Mouse (Mus musculus): ENCODE results near the gene Cep57l1.

- no peak for TF ChIP-seq TAL1 (IDR thresholded peaks at IDR 0.05; ENCODE audit: low read length)
- TF ChIP-seq ELF1 (IDR thresholded peaks at IDR 0.05; ENCODE audit: low read depth, low read length), result no peak
- no peak for TF ChIP-seq POLR2A (IDR thresholded peaks at IDR 0.05; ENCODE audit: control insufficient read depth in 1 of 2, insufficient read depth in 1 of 2, low read depth in 1 of 2, low read length in 2 of 2, poor library complexity in 1 of 2)
Observed at GRCm38 (mm10) chr10:41731932-41732331, 77.7 kb downstream of the Cep57l1 start.
